Mouse (Mus musculus): ENCODE measurements around the gene Me1.

GRCm38 (mm10) chr9:86661266-86661665, 34.5 kb downstream of the Me1 start:
- TF ChIP-seq POLR2A (IDR thresholded peaks at IDR 0.05; ENCODE audit: borderline replicate concordance, insufficient read depth, low read length) (no peak), CTCF (IDR thresholded peaks at IDR 0.05; ENCODE audit: borderline replicate concordance, insufficient read depth, low read depth, low read length) (no peak)

Data from cerebellum, adult 2 months (tissue).